Mouse (Mus musculus): Measurements from ENCODE around the gene Utp4.

DNA sequence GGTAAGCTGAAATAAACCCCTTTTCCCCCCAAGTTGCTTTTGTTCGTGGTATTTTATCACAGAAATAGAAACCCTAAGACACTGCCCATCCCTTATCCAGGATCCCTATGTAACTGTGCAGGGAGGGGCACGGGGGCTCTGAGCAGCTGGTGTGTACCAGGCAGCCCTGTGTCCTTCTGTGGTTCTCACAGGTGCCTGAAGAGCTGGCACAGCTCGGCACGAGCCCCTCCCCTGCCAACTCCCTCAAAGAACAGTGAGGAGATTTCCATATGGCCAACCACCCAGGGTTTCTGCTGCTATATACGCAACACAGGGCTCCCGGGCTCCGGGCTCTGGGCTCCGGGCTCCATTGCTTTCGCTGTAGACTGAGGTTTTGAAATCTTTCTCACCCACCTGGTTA lies 28.1 kb upstream of the Utp4 start:
- TF ChIP-seq CTCF (conservative IDR thresholded peaks at IDR 0.05; ENCODE audit: low read length) (no peak), POU5F1 (IDR thresholded peaks at IDR 0.05; ENCODE audit: borderline replicate concordance, low read length) (no peak), NANOG (IDR thresholded peaks at IDR 0.05; ENCODE audit: borderline replicate concordance, low read length) (no peak)

Data from E14TG2a.4 (cell line).